Mouse (Mus musculus): ENCODE measurements around the gene S100a5. TPM values are rescaled to one million over a fixed set of nuclear protein-coding genes. Genes with fewer than 3 reads are reported as not detected.

Gene S100a5
- total RNA-seq, 2 experiments from 2014 or later = not detected

Other genes starting within 250 kb of the S100a5 start
- gene Slc27a3, start 218.6 kb upstream of the S100a5 start, total RNA-seq (2021) = 10 to 100 TPM; 13.7 to 17.1 TPM
- gene Ints3, start 174.9 kb upstream of the S100a5 start, total RNA-seq (2021) = 10 to 100 TPM; 69.1 to 70.6 TPM
- gene Npr1, start 142.7 kb upstream of the S100a5 start, total RNA-seq (2021) = 1 to 10 TPM; 4.7 to 5.0 TPM
- 10 to 100 TPM; 81.2 to 87.4 TPM for gene Ilf2, start 132.4 kb upstream of the S100a5 start, total RNA-seq (2021)
- gene Snapin, start 117.5 kb upstream of the S100a5 start, total RNA-seq (2021) = 10 to 100 TPM; 49.8 to 53.4 TPM
- gene Chtop, start 99.0 kb upstream of the S100a5 start, total RNA-seq (2021) = 100 to 1,000 TPM; 159 to 166 TPM
- gene S100a1, start 94.1 kb upstream of the S100a5 start, total RNA-seq (2021) = 100 to 1,000 TPM in 1 of 2 experiments, 10 to 100 TPM in 1; 92.6 to 106 TPM
- 10 to 100 TPM; 22.6 to 27.6 TPM for gene S100a13, start 94.1 kb upstream of the S100a5 start, total RNA-seq (2021)
- gene S100a14, start 81.7 kb upstream of the S100a5 start, total RNA-seq (2021) = under 1 TPM; 0.39 to 0.42 TPM
- gene S100a16, start 71.3 kb upstream of the S100a5 start, total RNA-seq (2021) = 100 to 1,000 TPM; 101 to 107 TPM
- gene S100a3, start 47.9 kb upstream of the S100a5 start, total RNA-seq (2021) = 1 to 10 TPM; 1.9 to 2.1 TPM
- gene S100a2, start 18.3 kb upstream of the S100a5 start, total RNA-seq (2021) = not detected
- not detected for gene Gm42674, start 6.6 kb upstream of the S100a5 start, total RNA-seq (2021)
- gene S100a4, start 4.8 kb upstream of the S100a5 start, total RNA-seq (2021) = 1 to 10 TPM; 4.1 to 6.5 TPM
- 10 to 100 TPM; 23.1 to 24.9 TPM for gene S100a6, start 4.4 kb downstream of the S100a5 start, total RNA-seq (2021)
- under 1 TPM; 0.20 to 0.28 TPM for gene S100a7a, start 45.5 kb downstream of the S100a5 start, total RNA-seq (2021)
- gene S100a8, start 60.5 kb downstream of the S100a5 start, total RNA-seq (2021) = not detected
- not detected for gene S100a9, start 87.2 kb downstream of the S100a5 start, total RNA-seq (2021)
- not detected for gene Pglyrp4, start 118.4 kb downstream of the S100a5 start, total RNA-seq (2021)
- gene Gm5849, start 169.4 kb downstream of the S100a5 start, total RNA-seq (2021) = not detected

Measured in layer of hippocampus, postnatal 25 days (tissue).